Mouse (Mus musculus) embryonic facial prominence, embryonic 11.5 days (tissue): Measurements from ENCODE around the gene Rtl4. TPM values are rescaled to one million over a fixed set of nuclear protein-coding genes. Genes with fewer than 3 reads are reported as not detected.

ENCODE experiments used
- microRNA counts: library from miRNA; unstranded; fragments of <30 nt; microRNA quantifications from one replicate; lab custom pipeline; 2016
- microRNA-seq: library from miRNA; unstranded; fragments of <30 nt; microRNA quantifications from one replicate; pipeline ENCODE4, GENCODE M21; 2016; ENCODE audit warnings: borderline number of aligned reads
- polyA plus RNA-seq: library from polyadenylated mRNA; unstranded; fragments of >200 nt; fragmentation: Nextera tagmentation; extraction: Ambion mirVana; gene quantifications from 2 replicates; pipeline ENCODE4 v1.2.1, GENCODE M21; 2014

Rtl4 gene
- polyA plus RNA-seq, 1 experiment from 2014 or later, result 0.39 TPM

MicroRNAs within 50 kb of the gene (microRNA counts, 519-probe panel; counts per million panel counts)
- not detected for microRNA mmu-miR-3472 (lab: Ali Mortazavi, UCI)

Small RNA genes lying within 50 kb of the gene (microRNA-seq; reads per million reads assigned to microRNA genes)
- not detected for gene Mir3472

Other genes with a start within 250 kb of the Rtl4 start
- not detected in 2 replicates for gene Trpc5os, start 232.3 kb upstream of the Rtl4 start, polyA plus RNA-seq
- gene Trpc5, start 727 bp upstream of the Rtl4 start, polyA plus RNA-seq, result 0.18 and 0.33 TPM in 2 replicates